Mouse (Mus musculus) spleen, adult 2 months (tissue): ENCODE results near the gene Stard7. TPM values are rescaled to one million over a fixed set of nuclear protein-coding genes. Genes with fewer than 3 reads are reported as not detected.
A peak's percentile ranks its signal among the peaks of the same experiment; 100 is the strongest.

Experiments
- DNase-seq, 2 experiments: peaks; one replicate each; pipeline versions ENCODE4 v3.0.0 to v3.0.0-alpha.2; 2012 to 2021; ENCODE audit warnings: low spot score in 2 of 2, low read depth in 1 of 2
- H3K27ac ChIP-seq: fragments of 200-500 bp; 2 replicates; pipeline ENCODE4 v1.5.1; 2012; ENCODE audit warnings: low read length, inconsistent platforms; ENCODE audit not compliant: insufficient read depth
- H3K27me3 ChIP-seq: fragments of 200-500 bp; 2 replicates; pipeline ENCODE4 v1.6.1; 2012; ENCODE audit warnings: mild to moderate bottlenecking, moderate library complexity, low read length, inconsistent platforms; ENCODE audit not compliant: control insufficient read depth, insufficient read depth
- H3K36me3 ChIP-seq: fragments of 200-500 bp; 2 replicates; pipeline ENCODE4 v1.6.1; 2012; ENCODE audit warnings: mild to moderate bottlenecking, low read length, inconsistent platforms; ENCODE audit not compliant: control insufficient read depth, insufficient read depth
- H3K4me1 ChIP-seq: fragments of 200-500 bp; 2 replicates; pipeline ENCODE4 v1.6.1; 2011; ENCODE audit warnings: inconsistent platforms; ENCODE audit not compliant: control insufficient read depth, insufficient read depth, insufficient read length
- H3K4me3 ChIP-seq: fragments of 200-500 bp; 2 replicates; pipeline ENCODE4 v1.5.1; 2011; ENCODE audit warnings: mild to moderate bottlenecking, inconsistent platforms; ENCODE audit not compliant: insufficient read depth, insufficient read length; ENCODE audit errors: extremely low read depth
- CTCF ChIP-seq: fragments of 200-500 bp; IDR thresholded peaks from 2 replicates; pipeline ENCODE4 v1.5.1; 2011; ENCODE audit warnings: mild to moderate bottlenecking, inconsistent platforms; ENCODE audit not compliant: insufficient read depth, insufficient read length, insufficient replicate concordance; ENCODE audit errors: extremely low read depth
- POLR2A ChIP-seq: fragments of 200-500 bp; IDR thresholded peaks from 2 replicates; pipeline ENCODE4 v1.6.1; 2011; ENCODE audit warnings: low read depth, low read length, inconsistent platforms
- WGBS: fragments of 180-500 bp; shearing (Covaris S2); methylation state at CpG from one replicate; pipeline ENCODE4 v1.1.7; 2018; 5-methylcytosine and 5-hydroxymethylcytosine counted together
- polyA plus RNA-seq: library from polyadenylated mRNA; depleted of rRNA; stranded (reverse); fragments of >200 nt; gene quantifications from 2 replicates; pipeline ENCODE4 v1.2.3, GENCODE M21; 2012

Stard7 gene
- polyA plus RNA-seq, 1 experiment: 22.2 TPM

DNA sequence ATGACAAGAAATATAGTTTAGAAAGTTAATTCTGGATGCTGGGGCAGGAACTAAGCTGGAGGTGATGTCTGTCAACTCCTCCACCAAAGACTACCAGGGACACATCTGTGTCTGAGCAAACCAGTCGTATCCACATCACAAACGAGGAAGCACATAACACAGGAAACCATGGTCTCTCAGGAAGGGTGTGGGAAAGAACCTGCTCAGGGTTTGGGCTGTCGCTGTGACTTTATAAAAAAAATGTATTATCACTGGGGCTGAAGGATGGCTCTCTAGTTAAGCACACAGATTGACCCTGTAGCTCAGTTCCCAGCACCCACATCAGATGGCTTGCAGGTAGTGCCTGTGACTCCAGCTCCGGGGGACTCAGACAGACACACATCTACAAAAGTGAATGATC is 49.1 kb downstream of the Stard7 start:
- Histone ChIP-seq H3K27me3 (no peaks in the 10 kb centered on the region), H3K4me3 (no peak overlapping the region), H3K4me1 (peaks cover 68% of the 10 kb centered on the region), H3K36me3 (no peaks in the 10 kb centered on the region), H3K27ac (peak overlapping the region; percentile 85)
- WGBS: 12% methylated on average over 4 of the region's 4 CpGs
- no peak for TF ChIP-seq CTCF
- no peak for TF ChIP-seq POLR2A
- DNase-seq: no peak

DNA sequence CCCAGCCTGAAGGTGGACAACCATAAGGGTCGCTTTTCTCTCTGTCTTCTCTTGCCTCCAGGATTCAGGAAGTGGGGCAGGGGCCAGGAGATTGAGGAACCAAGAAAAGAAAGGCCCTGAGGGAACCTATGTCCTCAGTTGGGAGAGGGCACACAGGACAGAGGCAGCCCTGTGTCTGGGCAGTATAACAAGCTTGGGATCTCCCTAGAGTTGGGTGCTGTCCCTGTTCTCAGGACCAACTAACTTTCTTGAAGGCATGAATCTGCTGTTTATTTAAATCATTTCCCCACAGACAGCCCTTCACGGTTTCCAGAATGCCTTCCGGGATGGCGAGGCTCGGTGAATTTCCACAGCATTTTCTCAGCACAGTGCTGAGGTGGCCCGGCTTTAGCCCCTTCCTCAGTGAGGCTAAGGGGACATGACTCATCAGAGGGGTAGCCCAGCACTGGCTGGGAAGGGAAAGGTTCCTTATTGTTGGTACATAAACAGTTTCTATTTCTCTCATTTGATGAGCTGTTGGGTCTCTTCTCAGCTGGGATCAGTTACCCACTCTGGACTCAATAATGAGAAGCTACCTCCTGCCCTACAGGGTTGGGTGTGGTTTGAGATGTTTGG is 52.8 kb downstream of the Stard7 start:
- 46% methylated on average over 6 of the region's 6 CpGs for WGBS
- H3K27ac ChIP-seq: peak overlapping the region; percentile 31; the same call in 1 of the 2 replicates
- TF ChIP-seq CTCF (no peak), POLR2A (no peak)
- H3K4me3 ChIP-seq: no peak overlapping the region
- DNase-seq: no peak
- peaks cover 61% of the 10 kb centered on the region for H3K4me1 ChIP-seq
- H3K36me3 ChIP-seq: no peaks in the 10 kb centered on the region
- H3K27me3 ChIP-seq: no peaks in the 10 kb centered on the region

DNA sequence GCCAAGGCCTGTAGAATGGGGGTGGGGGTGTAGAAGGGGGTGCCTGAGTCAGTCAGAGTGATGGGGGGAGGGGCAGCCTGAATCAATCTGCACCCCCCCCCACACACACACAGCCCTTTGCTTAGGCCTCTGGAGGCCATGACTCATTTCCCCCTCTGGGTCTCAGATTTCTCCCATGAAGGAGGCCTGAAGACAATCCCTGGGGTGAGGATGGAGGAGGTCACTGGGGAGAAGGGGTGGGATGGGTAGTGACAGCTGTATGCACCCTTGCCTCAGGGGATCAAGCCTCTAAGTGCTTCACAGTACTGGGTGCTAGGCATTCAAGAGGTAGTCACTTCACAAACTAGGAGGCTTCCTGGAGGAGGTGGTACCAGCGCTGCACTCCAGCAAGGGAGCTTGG is 53.6 kb downstream of the Stard7 start:
- WGBS: 67% methylated on average over 1 of the region's 1 CpGs
- peak overlapping the region; percentile 2; the same call in 1 of the 2 replicates for H3K27ac ChIP-seq
- H3K4me1 ChIP-seq: peaks cover 61% of the 10 kb centered on the region
- H3K4me3 ChIP-seq: no peak overlapping the region
- TF ChIP-seq CTCF: no peak
- TF ChIP-seq POLR2A: no peak
- no peaks in the 10 kb centered on the region for H3K27me3 ChIP-seq
- no peak for DNase-seq
- H3K36me3 ChIP-seq: no peaks in the 10 kb centered on the region

DNA sequence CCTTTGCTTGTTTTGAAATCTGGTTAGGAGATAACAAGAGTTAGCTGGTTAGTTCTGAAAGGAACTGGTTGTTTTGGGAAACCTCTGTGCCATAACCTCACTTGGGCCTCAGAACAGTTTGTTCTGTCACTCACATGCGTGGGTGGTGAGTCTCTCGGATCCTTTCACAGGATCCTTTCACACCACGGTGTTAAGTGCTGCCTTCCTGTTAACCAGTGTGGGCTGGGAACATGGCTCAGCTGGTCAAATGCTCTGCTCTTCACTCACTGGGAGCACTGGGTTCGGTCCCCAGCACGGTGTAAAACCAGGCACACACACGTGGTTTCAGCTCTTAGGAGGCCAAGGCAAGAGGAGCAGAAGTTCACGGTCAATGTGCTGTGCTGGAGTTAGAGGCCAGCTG is 54.4 kb downstream of the Stard7 start:
- WGBS: 23% methylated on average over 7 of the region's 7 CpGs
- Histone ChIP-seq H3K4me1 (peaks cover 57% of the 10 kb centered on the region), H3K27ac (peak overlapping the region; percentile 6; the same call in 1 of the 2 replicates), H3K27me3 (no peaks in the 10 kb centered on the region), H3K4me3 (no peak overlapping the region), H3K36me3 (no peaks in the 10 kb centered on the region)
- TF ChIP-seq POLR2A: no peak
- TF ChIP-seq CTCF: no peak
- no peak for DNase-seq

DNA sequence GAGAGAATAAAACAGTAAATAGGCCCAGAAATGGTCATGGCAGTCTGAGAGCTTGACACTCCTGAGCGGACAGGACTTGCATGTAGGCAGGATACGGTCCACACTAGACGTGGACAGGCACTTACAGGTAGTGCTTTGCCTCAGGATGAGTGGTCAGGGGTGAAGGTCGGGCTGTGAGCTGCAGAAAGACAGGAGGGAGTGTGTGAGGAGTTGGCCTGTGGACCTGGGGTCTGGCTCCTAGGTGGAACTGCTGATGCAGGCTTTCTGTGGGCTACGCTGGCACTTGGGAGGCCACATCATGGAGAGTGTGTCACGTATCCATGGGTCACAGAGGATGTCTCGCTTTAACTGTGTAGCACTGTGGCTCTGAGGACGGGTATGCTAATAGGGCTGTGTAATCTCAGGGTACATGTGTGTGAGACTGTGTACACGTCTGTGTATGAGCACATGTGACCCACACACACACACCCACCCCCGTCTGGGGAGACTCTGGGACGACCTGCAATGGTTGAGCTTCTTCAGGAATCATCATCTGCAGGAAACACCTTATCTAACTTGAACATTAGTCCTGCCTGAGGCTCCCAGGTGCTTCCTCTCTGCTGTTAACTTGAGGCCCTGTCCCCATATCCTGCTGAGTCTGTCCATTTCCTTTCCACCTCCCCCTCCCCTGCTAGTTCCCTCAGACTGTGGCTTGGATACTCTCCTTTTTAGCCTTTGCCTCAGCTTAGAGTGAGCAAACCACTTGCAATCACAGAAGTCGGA is 58.3 kb downstream of the Stard7 start:
- WGBS: 48% methylated on average over 12 of the region's 12 CpGs
- peaks cover 44% of the 10 kb centered on the region for H3K4me1 ChIP-seq
- TF ChIP-seq POLR2A: no peak
- TF ChIP-seq CTCF: no peak
- H3K4me3 ChIP-seq: no peak overlapping the region
- DNase-seq: no peak
- H3K27me3 ChIP-seq: no peaks in the 10 kb centered on the region
- H3K36me3 ChIP-seq: no peaks in the 10 kb centered on the region
- no peak overlapping the region for H3K27ac ChIP-seq

DNA sequence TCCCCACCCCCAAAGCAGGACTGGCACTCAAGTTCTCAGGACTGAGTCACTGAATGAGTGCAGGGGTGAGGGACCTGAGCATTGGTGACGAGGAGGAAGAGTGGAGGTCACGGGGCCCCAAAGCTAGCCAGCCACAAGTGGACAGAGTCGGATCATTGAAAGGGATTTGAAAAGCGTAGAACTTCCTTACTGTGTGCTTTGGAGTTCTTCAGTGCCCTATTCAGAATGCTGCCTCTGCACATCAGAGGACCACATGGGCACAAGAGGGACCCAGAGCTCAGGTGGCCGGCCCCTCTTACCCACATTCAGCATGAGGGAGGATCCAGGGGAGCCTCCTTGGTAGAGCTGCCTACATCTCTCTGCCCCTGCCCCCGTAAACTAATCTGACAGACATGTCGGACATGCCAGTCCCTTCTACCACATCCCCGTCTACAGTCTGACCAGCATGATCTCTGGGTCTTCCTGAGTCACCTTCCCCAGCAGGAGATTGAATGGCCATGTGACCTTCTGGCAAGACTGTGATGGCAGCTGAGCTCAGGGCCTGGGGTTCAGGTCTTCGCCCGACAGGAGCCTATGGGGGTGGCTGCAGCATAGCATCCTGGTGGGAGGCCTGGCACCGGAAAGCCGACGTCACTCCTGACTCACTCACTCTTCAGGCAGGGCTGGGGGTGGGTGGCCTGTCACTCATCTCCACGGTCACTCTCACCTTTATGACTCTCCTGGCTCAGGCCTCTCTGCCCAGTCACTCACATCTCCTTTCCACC is 63.0 kb downstream of the Stard7 start:
- peak in 1 of 2 experiments; percentile 59 for DNase-seq
- Histone ChIP-seq H3K27me3 (no peaks in the 10 kb centered on the region), H3K4me3 (peak overlapping the region; percentile 25), H3K36me3 (peaks cover 14% of the 10 kb centered on the region), H3K4me1 (peaks cover 29% of the 10 kb centered on the region), H3K27ac (peak overlapping the region; percentile 96)
- whole genome bisulfite sequencing: 52% methylated on average over 14 of the region's 14 CpGs
- no peak for TF ChIP-seq POLR2A
- TF ChIP-seq CTCF: no peak
